Mouse (Mus musculus) forebrain, embryonic 14.5 days (tissue): Measurements from ENCODE around the gene Dyrk2. TPM values are rescaled to one million over a fixed set of nuclear protein-coding genes. Genes with fewer than 3 reads are reported as not detected.

ENCODE experiments used
- ATAC-seq: fragments of 200-750 bp; cut with Nextera tagmentation; 2 replicates; pipeline ENCODE4 v1.8.0; 2017; ENCODE audit warnings: mild to moderate bottlenecking, moderate library complexity
- DNase-seq: peaks from one replicate; pipeline ENCODE4 v3.0.0-alpha.2; 2015; ENCODE audit warnings: low spot score
- H3K27ac ChIP-seq: fragments of 300-500 bp; sonication (generic); 2 replicates; pipeline ENCODE4 v1.5.1; 2014; ENCODE audit warnings: low read depth, mild to moderate bottlenecking, control low read depth, low read length, moderate library complexity
- H3K27me3 ChIP-seq: fragments of 300-500 bp; sonication (generic); replicated peaks from 2 replicates; pipeline ENCODE4 v1.6.1; 2014; ENCODE audit warnings: low read length, control low read depth, mixed read lengths; ENCODE audit not compliant: control insufficient read depth, insufficient read depth
- H3K36me3 ChIP-seq: fragments of 300-500 bp; sonication (generic); 2 replicates; pipeline ENCODE4 v1.6.1; 2014; ENCODE audit warnings: low read length, control low read depth; ENCODE audit not compliant: control insufficient read depth, insufficient read depth
- H3K4me1 ChIP-seq: fragments of 300-500 bp; sonication (generic); 2 replicates; pipeline ENCODE4 v1.6.1; 2014; ENCODE audit warnings: antibody characterized with exemption, low read length, control low read depth; ENCODE audit not compliant: control insufficient read depth, insufficient read depth
- H3K4me2 ChIP-seq: fragments of 300-500 bp; sonication (generic); 2 replicates; pipeline ENCODE4 v1.6.1; 2014; ENCODE audit warnings: mild to moderate bottlenecking, control low read depth, low read length
- H3K4me3 ChIP-seq: fragments of 300-500 bp; sonication (generic); 2 replicates; pipeline ENCODE4 v1.5.1; 2014; ENCODE audit warnings: low read depth, low read length, control low read depth
- H3K9ac ChIP-seq: fragments of 300-500 bp; sonication (generic); 2 replicates; pipeline ENCODE4 v1.6.1; 2014; ENCODE audit warnings: mild to moderate bottlenecking, low read length, control low read depth, moderate library complexity
- H3K9me3 ChIP-seq: fragments of 300-500 bp; sonication (generic); replicated peaks from 2 replicates; pipeline ENCODE4 v1.6.1; 2016; ENCODE audit warnings: low read length, control low read depth, mixed read lengths; ENCODE audit not compliant: control insufficient read depth
- WGBS: fragments of 180-500 bp; shearing (Covaris S2); extraction: QIAGEN DNeasy Blood & Tissue Kit; methylation state at CpG from one replicate; pipeline ENCODE4 v1.1.7; 2014; 5-methylcytosine and 5-hydroxymethylcytosine counted together
- polyA plus RNA-seq: library from polyadenylated mRNA; unstranded; fragments of >200 nt; fragmentation: Nextera tagmentation; extraction: Ambion mirVana; gene quantifications from 2 replicates; pipeline ENCODE4 v1.2.1, GENCODE M21; 2014

Dyrk2 gene
- polyA plus RNA-seq, 1 experiment from 2014 or later, result 14.8 TPM

GRCm38 (mm10) chr10:118854641-118855040, 15.4 kb downstream of the Dyrk2 start:
- H3K4me2 ChIP-seq, result no peak overlapping the region
- no peaks in the 10 kb centered on the region for H3K27me3 ChIP-seq
- no peak overlapping the region for H3K4me3 ChIP-seq
- no peaks in the 10 kb centered on the region for H3K9me3 ChIP-seq
- 0 out of 2 replicates have a peak, but pooled peaks cover 2% of the 10 kb centered on the region for H3K4me1 ChIP-seq
- H3K9ac ChIP-seq, result no peak overlapping the region
- no peak overlapping the region for H3K27ac ChIP-seq
- ATAC-seq (no peak), DNase-seq (no peak)
- 92% methylated on average over 9 of the region's 9 CpGs for whole genome bisulfite sequencing
- H3K36me3 ChIP-seq, result peaks cover 30% of the 10 kb centered on the region

- H3K9me3 ChIP-seq, result no peaks in the 10 kb centered on the region
Observed at GRCm38 (mm10) chr10:118852554-118852953, 17.5 kb downstream of the Dyrk2 start.

GRCm38 (mm10) chr10:118848501-118848900, 21.5 kb downstream of the Dyrk2 start:
- no peaks in the 10 kb centered on the region for H3K9me3 ChIP-seq
- no peak for DNase-seq
- no peak overlapping the region for H3K27ac ChIP-seq
- no peak overlapping the region for H3K4me2 ChIP-seq
- WGBS, result 75% methylated on average over 4 of the region's 4 CpGs
- no peak overlapping the region for H3K4me3 ChIP-seq
- H3K4me1 ChIP-seq, result no peaks in the 10 kb centered on the region
- H3K9ac ChIP-seq, result no peak overlapping the region
- no peaks in the 10 kb centered on the region for H3K27me3 ChIP-seq
- no peaks in the 10 kb centered on the region for H3K36me3 ChIP-seq
- no peak for ATAC-seq

More at GRCm38 (mm10) chr10:118852554-118852953, 17.5 kb downstream of the Dyrk2 start:
- H3K4me2 ChIP-seq, result no peak overlapping the region
- 88% methylated on average over 16 of the region's 16 CpGs for WGBS
- peaks cover 15% of the 10 kb centered on the region for H3K36me3 ChIP-seq
- no peak overlapping the region for H3K4me3 ChIP-seq
- H3K9ac ChIP-seq, result no peak overlapping the region
- H3K27ac ChIP-seq, result no peak overlapping the region
- no peak for DNase-seq
- H3K27me3 ChIP-seq, result no peaks in the 10 kb centered on the region
- ATAC-seq, result no peak
- H3K4me1 ChIP-seq, result 0 out of 2 replicates have a peak, but pooled peaks cover 2% of the 10 kb centered on the region

- Histone ChIP-seq H3K4me1 (no peaks in the 10 kb centered on the region), H3K27me3 (no peaks in the 10 kb centered on the region), H3K4me3 (no peak overlapping the region), H3K9ac (no peak overlapping the region), H3K36me3 (no peaks in the 10 kb centered on the region), H3K27ac (no peak overlapping the region), H3K4me2 (no peak overlapping the region), H3K9me3 (no peaks in the 10 kb centered on the region)
- 47% methylated on average over 10 of the region's 10 CpGs for WGBS
- DNase-seq (no peak), ATAC-seq (no peak)
Observed at GRCm38 (mm10) chr10:118846991-118847545, 22.9 kb downstream of the Dyrk2 start.

- no peak for DNase-seq
- Histone ChIP-seq H3K9me3 (no peaks in the 10 kb centered on the region), H3K27me3 (no peaks in the 10 kb centered on the region), H3K36me3 (no peaks in the 10 kb centered on the region), H3K4me3 (no peak overlapping the region), H3K4me1 (no peaks in the 10 kb centered on the region), H3K9ac (no peak overlapping the region), H3K4me2 (no peak overlapping the region), H3K27ac (no peak overlapping the region)
- no peak for ATAC-seq
- 85% methylated on average over 9 of the region's 9 CpGs for WGBS
Observed at GRCm38 (mm10) chr10:118840598-118840997, 29.4 kb downstream of the Dyrk2 start.

- no peaks in the 10 kb centered on the region for H3K9me3 ChIP-seq
- DNase-seq (no peak), ATAC-seq (no peak)
- 92% methylated on average over 19 of the region's 19 CpGs for WGBS
- no peaks in the 10 kb centered on the region for H3K27me3 ChIP-seq
- no peaks in the 10 kb centered on the region for H3K36me3 ChIP-seq
- no peak overlapping the region for H3K4me2 ChIP-seq
- H3K9ac ChIP-seq, result no peak overlapping the region
- H3K27ac ChIP-seq, result no peak overlapping the region
- no peak overlapping the region for H3K4me3 ChIP-seq
- no peaks in the 10 kb centered on the region for H3K4me1 ChIP-seq
Observed at GRCm38 (mm10) chr10:118839343-118840141, 30.5 kb downstream of the Dyrk2 start.

GRCm38 (mm10) chr10:118837636-118838035, 32.4 kb downstream of the Dyrk2 start:
- Histone ChIP-seq H3K9ac (no peak overlapping the region), H3K4me3 (no peak overlapping the region), H3K9me3 (no peaks in the 10 kb centered on the region), H3K36me3 (no peaks in the 10 kb centered on the region), H3K27ac (no peak overlapping the region), H3K27me3 (no peaks in the 10 kb centered on the region), H3K4me2 (no peak overlapping the region), H3K4me1 (no peaks in the 10 kb centered on the region)
- ATAC-seq, result no peak
- 78% methylated on average over 8 of the region's 8 CpGs for WGBS
- no peak for DNase-seq

GRCm38 (mm10) chr10:118831190-118831589, 38.8 kb downstream of the Dyrk2 start:
- no peaks in the 10 kb centered on the region for H3K36me3 ChIP-seq
- no peaks in the 10 kb centered on the region for H3K9me3 ChIP-seq
- no peak overlapping the region for H3K4me2 ChIP-seq
- no peak for DNase-seq
- H3K27ac ChIP-seq, result no peak overlapping the region
- H3K4me3 ChIP-seq, result no peak overlapping the region
- 76% methylated on average over 8 of the region's 8 CpGs for whole genome bisulfite sequencing
- H3K27me3 ChIP-seq, result no peaks in the 10 kb centered on the region
- ATAC-seq, result no peak
- no peaks in the 10 kb centered on the region for H3K4me1 ChIP-seq
- no peak overlapping the region for H3K9ac ChIP-seq

- no peak overlapping the region for H3K4me2 ChIP-seq
- H3K9ac ChIP-seq, result no peak overlapping the region
- H3K27me3 ChIP-seq, result no peaks in the 10 kb centered on the region
- H3K9me3 ChIP-seq, result no peaks in the 10 kb centered on the region
- no peaks in the 10 kb centered on the region for H3K4me1 ChIP-seq
- H3K27ac ChIP-seq, result no peak overlapping the region
- no peak for DNase-seq
- no peaks in the 10 kb centered on the region for H3K36me3 ChIP-seq
- WGBS, result 86% methylated on average over 2 of the region's 2 CpGs
- no peak for ATAC-seq
- H3K4me3 ChIP-seq, result no peak overlapping the region
Observed at GRCm38 (mm10) chr10:118829641-118830040, 40.4 kb downstream of the Dyrk2 start.
